Mouse (Mus musculus) left cerebral cortex, adult 6 months (tissue): Measurements from ENCODE around the gene Lamtor3. TPM values are rescaled to one million over a fixed set of nuclear protein-coding genes. Genes with fewer than 3 reads are reported as not detected.

ENCODE experiments used
- long read RNA-seq, 2 experiments: library from polyadenylated mRNA; unstranded; transcript quantifications; one replicate each; pipeline ENCODE4 v2.0.0; 2019 to 2020
- polyA plus RNA-seq: library from polyadenylated mRNA; unstranded; fragments of <200 nt; fragmentation: Nextera tagmentation; gene quantifications from 2 replicates; pipeline ENCODE4 v1.2.3, GENCODE M21; 2021

The Lamtor3 gene
- polyA plus RNA-seq = 116 and 133 TPM in 2 replicates
- long read RNA-seq, experiment 1, transcript Lamtor3-201 (7 exons, 1,295 nt) = major isoform, 281 of 359 reads
- long read RNA-seq, experiment 1, transcript Lamtor3-202 (6 exons, 675 nt) = minor isoform, 5 of 359 reads
- long read RNA-seq, experiment 1, partial matches to known transcripts = 59 of 359 reads
- long read RNA-seq, experiment 1, other reads (novel, unspliced or antisense) = 11 of 359 reads
- long read RNA-seq, experiment 2, transcript Lamtor3-201 (7 exons, 1,295 nt) = major isoform, 141 of 171 reads
- long read RNA-seq, experiment 2, transcript Lamtor3-208 (1 exons, 2,726 nt) = minor isoform, 7 of 171 reads
- long read RNA-seq, experiment 2, partial matches to known transcripts = 14 of 171 reads
- long read RNA-seq, experiment 2, other reads (novel, unspliced or antisense) = 5 of 171 reads

GRCm38 (mm10) chr3:137918172-137918931, at the start of gene Lamtor3:
Gene Lamtor3 (plus strand): TSS chr3:137918506.

Other genes starting within 250 kb of the Lamtor3 start
- gene Gm21962, start 247.0 kb upstream of the Lamtor3 start, polyA plus RNA-seq = not detected in 2 replicates
- gene H2afz, start 54.0 kb upstream of the Lamtor3 start, polyA plus RNA-seq = 660 and 757 TPM in 2 replicates
- 8.8 and 13.4 TPM in 2 replicates for gene Dnajb14, start 50.8 kb upstream of the Lamtor3 start, polyA plus RNA-seq
- 2.4 and 4.8 TPM in 2 replicates for gene Dapp1, start 63.0 kb downstream of the Lamtor3 start, polyA plus RNA-seq
- 0.22 and 0.30 TPM in 2 replicates for gene 1110002E22Rik, start 146.5 kb downstream of the Lamtor3 start, polyA plus RNA-seq
- 0.14 and 0.23 TPM in 2 replicates for gene Gm5105, start 148.9 kb downstream of the Lamtor3 start, polyA plus RNA-seq
- gene Trmt10a, start 224.9 kb downstream of the Lamtor3 start, polyA plus RNA-seq = 9.1 and 10.1 TPM in 2 replicates
- gene Mttp, start 226.5 kb downstream of the Lamtor3 start, polyA plus RNA-seq = 4.1 and 4.4 TPM in 2 replicates